Mouse (Mus musculus): ENCODE measurements at regions not wholly inside any gene's neighbourhood (a gene's known extent, or its start where the extent isn't known, plus 50 kb on each side); places are given as distances from the start of the nearest gene placed in this dataset.
A peak's percentile ranks its signal among the peaks of the same experiment; 100 is the strongest.
"Not testable (repeated sequence)": the region's sequence is repeated elsewhere in the genome, so short reads cannot be mapped to it uniquely, and the experiment has no call there.

DNA sequence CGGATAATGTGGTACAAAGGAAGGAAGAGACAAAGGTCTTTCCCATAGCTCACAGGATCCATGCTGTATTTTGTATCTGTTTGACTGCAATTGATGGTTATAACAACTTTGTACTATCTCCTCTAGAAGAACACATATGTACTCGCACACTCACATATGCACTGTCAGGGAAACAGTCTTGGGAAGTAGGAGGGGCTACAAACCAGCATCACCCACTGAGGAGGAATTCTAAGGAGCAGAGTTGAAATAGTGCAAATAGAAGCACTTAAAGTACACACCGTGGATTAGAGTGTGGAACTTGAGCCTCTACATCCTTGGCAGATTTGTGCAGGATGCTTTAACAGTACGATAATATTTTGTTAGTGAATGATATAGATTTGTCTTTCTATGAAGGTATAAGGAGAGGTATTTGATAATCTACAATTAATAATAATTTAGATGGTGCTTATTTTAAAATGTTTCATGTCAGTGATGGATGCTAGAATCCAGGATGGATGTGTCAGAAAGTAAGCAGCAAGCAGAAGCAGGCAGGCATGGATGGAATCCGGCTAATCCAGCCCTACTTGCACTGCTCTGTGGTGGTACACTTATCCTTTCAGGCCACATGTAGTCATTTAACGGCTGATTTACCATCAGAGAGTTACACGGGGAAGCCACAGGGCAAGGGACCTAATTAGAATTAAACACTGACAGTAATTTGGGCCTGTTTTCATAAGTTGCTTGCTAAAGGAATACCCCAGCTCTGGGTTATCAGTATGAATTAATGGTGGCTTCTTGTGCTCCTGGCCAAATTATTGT is 223.3 kb downstream of the Cetn3 start:
- no peak for DNase-seq (ENCODE audit: low spot score in 2 of 2)
- intact Hi-C loops (cut with DNase I), result no loop called here

DNA sequence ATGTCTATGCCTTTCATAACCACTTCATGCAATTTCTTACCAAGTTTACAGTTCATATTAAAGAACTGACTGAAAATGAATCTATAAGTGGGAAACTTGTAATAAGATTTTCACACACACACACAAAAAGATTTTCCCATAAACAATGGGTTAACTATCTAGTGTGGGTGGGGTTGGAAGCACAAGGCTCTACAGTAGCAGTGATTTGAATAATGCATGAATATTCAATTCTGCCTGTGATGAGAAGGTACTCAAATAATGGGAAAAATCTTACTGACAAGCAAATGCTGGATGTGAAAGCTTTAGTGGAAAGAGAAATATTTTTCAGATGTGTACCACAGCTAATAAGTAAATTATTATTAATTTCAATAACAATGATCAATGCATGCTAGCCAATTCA is 224.3 kb downstream of the Cetn3 start:
- intact Hi-C loops (cut with DNase I), result no loop called here
- DNase-seq (ENCODE audit: low spot score in 2 of 2), result no peak

DNA sequence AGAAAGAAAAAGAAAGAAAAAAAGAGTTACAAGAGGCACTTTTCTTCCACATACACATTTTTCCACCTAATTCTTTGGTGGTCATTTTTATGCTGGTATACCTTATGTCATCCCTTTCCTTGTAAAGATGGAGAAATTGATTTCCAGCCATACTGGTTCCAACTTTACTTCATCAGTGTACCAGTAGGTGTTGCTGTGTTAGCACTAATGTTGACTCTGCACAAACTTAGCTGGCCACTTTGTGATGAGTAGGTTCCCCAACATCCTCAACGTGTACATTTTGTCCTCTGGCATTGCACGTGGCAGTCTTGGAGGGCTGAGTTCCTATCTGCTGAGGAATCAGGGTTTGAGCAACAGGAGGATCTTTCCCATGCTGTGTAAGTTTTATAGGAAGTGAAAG is 256.7 kb downstream of the Cetn3 start:
- no peak for DNase-seq (ENCODE audit: low spot score in 2 of 2)
- intact Hi-C loops (cut with DNase I), result no loop called here

DNA sequence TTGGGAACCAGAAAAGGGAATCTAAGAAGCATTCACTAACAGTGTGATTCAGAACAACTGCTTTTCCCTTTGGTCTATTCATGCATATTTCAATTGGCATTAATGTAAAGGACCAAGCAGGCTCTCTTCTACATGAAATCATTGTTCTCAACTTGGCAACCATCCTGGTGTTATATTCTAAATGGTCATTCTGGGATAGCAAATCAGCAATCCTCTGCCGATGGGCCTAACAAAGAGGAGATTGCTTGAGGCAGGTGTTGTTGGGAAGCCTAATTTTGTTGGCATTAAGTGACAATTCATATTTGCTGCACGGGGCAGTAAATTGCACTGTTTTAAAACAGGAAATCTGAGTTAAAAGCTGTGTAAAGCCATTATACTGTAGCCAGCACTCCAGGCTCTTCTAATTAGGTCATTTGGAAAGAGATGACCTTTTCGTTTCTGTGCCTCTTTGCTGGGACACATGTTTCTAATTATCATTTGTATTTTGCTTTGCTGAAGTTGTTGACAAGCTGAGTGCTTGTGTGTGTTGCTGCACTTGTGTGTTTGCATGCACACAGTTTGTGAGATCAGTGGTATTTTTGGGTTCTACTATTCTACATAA is 275.4 kb downstream of the Cetn3 start:
- intact Hi-C loops (cut with DNase I), result no loop called here
- DNase-seq (ENCODE audit: low spot score in 2 of 2), result no peak

DNA sequence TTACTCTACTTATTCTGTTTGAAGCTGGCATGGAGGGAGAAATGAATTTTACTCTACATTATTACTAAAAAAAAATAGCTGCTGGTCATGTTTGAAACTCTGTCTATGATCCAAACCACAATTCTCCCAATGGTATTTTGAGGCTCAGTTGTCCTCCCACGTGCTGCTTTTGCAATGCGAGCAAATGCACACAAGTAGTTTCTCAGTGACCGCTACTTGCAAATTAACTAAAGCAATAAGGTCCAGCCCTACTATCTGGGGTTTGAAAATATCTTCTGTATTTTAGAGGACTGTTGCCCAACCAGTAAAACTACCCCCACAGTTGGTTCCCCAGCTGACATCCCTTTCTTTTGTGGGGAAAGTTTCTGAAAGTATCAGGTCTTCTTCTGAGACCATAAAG is 276.0 kb downstream of the Cetn3 start:
- intact Hi-C loops (cut with DNase I), result no loop called here

DNA sequence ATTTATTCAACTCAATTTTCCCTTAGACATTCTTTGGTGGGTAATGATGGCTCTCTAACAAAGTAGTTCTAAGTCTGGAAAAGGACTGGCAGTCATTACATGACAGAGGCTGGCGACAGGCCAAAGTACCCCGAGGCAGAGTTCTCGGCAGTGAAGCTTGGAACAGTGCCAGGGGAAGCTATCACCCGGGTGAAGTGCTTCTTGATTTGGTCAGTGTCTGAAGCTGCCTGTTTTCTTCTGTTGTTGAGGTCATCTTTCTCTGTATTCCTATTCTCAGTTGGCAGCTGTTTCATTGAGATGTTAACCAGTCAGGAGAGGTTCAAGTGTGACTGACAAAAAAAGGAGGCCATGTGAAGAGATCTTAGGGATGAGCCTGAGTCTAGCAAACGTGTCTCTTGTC is 276.6 kb downstream of the Cetn3 start:
- peak; percentile 16 to 45 for DNase-seq (ENCODE audit: low spot score in 2 of 2)
- intact Hi-C loops (cut with DNase I), result no loop called here

More for the DNA sequence above, 276.0 kb downstream of the Cetn3 start:
- DNase-seq (ENCODE audit: low spot score in 2 of 2), result no peak

DNA sequence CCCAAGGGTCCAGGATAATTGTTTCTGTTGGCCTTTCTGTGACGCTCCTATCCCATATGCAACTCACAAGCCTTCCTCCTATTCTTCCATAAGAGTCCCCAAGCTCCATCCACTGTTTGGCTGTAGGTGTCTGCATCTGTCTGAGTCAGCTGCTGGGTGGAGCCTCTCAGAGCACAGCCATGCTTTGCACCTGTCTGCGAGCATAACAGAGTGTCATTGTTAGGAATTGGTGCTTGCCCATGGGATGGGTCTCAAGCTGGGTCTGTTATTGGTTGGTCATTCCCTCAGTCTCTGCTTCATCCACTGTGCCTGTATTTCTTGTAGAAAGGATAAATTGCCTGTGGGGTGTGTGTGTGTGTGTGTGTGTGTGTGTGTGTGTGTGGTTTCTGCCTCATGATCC is 281.0 kb downstream of the Cetn3 start:
- DNase-seq (ENCODE audit: low spot score in 2 of 2); intact Hi-C loops (cut with DNase I): not testable (repeated sequence)

DNA sequence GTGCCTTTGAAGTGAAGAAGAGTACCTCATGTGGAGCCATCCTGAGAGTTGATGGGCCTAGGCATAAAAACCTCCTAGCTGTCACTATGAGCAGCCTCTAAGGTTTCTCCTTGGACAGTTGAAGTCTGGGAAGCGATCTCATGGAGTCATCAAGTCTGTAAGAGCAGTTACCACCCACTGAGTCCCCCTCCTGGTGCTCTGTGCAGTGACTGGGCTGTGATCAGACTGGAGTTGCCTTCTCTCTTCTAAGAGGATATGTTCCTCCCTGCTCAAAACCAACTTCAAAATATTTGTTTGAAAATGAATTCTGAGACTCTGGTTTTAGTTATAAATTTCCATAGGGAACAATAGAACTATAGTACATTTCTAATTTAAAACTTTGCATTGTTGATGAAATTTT is 283.3 kb downstream of the Cetn3 start:
- intact Hi-C loops (cut with DNase I), result no loop called here
- DNase-seq (ENCODE audit: low spot score in 2 of 2), result no peak

DNA sequence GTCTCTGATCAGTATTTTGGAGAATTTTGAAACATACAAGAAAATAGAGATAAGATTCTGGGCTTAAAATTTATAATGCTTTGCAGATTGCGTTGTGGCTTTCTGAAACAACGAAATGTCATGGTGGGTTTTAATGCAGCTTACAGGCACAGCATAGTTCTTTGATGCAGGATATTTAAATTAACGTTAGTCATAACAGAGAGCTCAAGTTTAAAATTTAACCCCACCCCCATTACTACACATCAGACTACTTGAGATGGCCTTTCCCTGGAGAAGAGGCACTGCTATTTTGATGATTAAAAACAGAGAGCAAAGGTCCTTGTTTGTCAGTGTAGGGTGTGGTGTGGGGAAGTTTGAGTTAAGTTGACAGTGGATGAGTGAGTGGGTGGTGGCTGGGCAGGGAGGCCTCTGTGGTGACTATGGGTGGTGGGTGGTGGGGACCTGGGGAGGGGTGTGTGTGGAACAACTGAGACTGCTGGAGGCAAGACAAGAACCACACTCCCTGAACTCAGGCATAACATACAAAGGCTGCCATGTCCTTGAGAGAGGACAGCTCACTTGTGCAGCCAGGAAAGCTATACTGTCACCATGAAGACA is 283.9 kb downstream of the Cetn3 start:
- no peak for DNase-seq (ENCODE audit: low spot score in 2 of 2)
- intact Hi-C loops (cut with DNase I), result no loop called here

DNA sequence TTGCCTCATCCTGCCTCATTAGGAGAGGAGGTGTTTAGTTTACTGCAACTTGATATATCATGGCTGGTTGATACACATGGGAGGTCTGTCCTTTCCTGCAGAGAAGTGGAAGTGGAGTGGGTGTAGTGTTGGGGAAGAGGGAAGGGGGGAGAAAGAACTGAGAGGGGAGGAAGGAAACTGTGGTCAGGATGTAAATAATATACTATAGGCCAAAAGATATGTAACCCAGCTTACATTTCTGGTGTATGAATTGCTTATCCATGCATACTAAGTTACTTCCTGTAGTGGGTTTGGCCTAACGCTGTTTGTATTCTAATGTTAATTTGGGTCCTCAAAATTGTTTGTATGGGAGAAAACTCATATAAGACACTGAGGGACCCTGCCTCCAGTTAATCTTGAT is 289.6 kb downstream of the Cetn3 start:
- DNase-seq (ENCODE audit: low spot score in 2 of 2), result no peak
- intact Hi-C loops (cut with DNase I), result no loop called here

DNA sequence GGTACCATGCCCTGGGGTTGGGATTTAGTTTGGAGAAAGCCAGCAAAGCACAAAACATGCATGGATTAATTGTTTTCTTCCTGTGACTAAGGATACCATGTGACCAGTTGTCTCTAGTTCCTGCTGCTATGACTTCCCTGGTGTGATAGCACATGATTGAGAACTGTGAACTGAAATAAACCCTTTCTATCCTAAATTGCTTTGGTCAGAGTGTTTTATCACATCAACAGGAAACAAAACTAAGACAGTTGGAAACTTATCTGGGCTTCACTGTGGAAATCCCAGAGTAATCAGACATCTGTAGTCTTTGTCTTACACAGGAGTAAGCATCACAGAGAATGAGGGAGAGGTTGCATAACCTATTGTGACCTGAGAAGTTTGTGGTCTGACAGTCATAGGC is 290.5 kb downstream of the Cetn3 start:
- intact Hi-C loops (cut with DNase I), result no loop called here
- no peak for DNase-seq (ENCODE audit: low spot score in 2 of 2)

DNA sequence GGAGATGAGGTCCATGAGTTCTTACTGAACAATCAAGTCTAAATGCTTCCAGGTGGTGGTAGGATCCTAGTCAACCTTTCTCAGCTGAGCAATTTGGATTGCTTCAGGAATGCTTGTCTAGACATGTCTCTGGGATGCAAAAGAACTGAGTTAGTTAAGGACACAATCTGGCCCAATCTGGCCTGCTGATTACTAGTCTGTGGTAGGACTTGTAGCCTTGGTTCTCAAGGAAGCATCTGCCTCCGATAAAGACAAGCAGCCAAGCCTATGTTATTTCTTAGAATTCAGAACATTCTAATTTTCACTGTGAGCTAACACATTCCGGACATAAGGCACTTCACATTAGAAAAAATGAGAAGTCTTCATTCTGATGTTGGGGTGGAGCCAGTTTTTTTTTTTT is 298.5 kb downstream of the Cetn3 start:
- intact Hi-C loops (cut with DNase I), result no loop called here

DNA sequence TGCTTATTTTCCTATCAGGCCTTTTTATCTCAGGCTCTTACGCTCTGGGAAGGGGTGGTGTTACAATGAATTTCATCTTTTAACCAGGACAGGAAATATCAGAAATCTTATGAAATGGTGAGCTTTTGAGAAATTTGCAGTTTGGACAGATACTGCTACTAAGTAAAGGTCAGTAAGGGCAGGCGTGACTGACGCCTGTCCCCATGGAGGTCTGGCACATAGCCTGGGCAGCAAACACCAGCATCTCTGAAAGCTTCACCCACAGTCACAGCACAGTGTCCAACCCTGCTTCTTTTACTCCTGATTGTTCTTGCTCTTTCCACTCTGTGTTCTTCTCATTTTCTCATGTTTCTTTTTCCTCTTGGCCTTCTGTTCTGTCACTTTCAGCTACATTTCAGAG is 304.8 kb downstream of the Cetn3 start:
- intact Hi-C loops (cut with DNase I), result no loop called here
- no peak for DNase-seq (ENCODE audit: low spot score in 2 of 2)

More for the DNA sequence above, 298.5 kb downstream of the Cetn3 start:
- DNase-seq (ENCODE audit: low spot score in 2 of 2), result peak in 1 of 2 experiments; percentile 4

DNA sequence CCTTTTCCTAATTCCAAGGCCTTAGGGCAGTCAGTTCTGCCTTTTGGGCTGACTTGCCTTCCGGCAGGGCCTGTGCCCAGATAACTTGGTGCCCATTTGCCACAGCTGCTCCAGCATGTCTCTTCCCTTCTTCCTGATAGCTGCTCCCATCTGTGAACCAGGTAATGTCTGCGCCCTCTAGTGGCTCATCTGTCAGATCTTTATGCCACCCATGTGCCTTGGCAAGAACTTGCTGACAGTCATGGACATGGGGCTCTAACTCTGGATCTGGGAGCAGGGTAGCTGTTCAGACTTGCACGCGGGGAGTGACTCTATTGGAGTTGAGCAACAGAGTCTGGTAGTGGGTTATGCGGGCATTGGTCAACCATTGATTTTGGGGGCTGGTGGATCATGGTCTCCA is 309.3 kb downstream of the Cetn3 start:
- peak in 1 of 2 experiments; percentile 17 for DNase-seq (ENCODE audit: low spot score in 2 of 2)
- intact Hi-C loops (cut with DNase I), result no loop called here

DNA sequence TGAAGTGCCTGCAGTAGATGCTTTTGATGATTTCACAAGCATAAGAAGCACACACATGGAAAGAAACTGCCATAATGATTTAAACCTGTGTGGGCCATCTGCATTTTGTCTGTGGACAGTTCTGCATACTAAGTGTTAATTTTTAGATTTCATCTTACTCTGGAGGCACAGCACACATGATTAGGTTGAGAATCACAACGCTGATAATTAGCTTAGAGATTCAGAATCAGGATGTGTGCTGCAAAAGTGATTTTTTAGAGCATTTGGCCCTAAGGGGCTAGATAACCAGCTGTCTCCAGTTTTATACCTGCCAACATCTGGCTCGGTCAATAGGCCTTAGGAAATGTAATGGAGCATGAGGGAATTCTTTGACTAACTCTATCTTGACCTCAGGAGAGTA is 323.2 kb downstream of the Cetn3 start:
- no peak for DNase-seq (ENCODE audit: low spot score in 2 of 2)
- intact Hi-C loops (cut with DNase I), result no loop called here

DNA sequence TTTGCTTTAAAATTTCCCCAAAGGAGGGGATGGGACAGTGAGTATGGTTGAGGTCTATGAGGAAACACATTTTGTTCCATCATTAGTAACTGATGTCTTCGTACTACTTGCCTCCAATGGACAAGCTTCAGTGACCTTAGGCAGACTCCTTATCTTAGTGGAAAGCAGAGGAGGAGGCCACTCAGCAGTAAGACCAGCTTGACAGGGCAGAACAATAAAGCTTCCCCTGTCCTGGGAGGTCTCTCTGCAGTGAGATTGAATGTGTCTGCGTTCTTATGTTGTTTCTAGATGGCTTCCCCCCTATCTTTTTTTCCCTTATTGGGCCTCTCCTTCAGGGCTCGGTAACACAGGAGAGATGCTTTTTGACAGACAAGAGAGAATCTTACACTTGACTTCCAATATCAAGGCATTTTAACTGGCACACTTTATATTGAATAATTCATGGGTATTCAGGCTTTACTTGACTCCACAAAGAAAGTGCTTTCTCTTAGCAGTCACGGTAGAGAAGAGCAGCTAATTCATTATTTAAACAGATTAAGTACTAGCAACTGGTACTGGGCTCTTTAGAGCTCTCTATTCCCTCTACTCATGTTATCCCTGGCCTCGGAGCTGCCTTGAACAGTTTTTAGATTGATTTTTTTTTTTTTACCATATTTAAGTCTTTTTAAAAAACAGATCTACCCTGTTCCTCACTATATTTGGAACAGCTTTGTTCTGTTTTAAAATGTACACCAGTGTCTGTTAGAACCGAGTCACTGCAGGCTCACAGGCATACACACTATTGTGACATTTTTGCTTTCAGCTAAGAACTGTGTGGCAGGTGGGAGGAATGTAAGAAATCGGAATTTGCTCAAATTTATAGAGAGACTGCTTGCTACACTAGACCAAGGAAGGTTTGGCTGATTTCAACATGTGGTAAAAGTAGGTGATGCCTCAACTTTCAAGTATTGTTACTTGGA is 347.2 kb downstream of the Cetn3 start:
- intact Hi-C loops (cut with DNase I), result no loop called here
- DNase-seq (ENCODE audit: low spot score in 2 of 2), result peak; percentile 13 to 36

Data from left cerebral cortex, postnatal 14 days (tissue).